Mouse (Mus musculus): Measurements from ENCODE around the gene Mettl25.

Mettl25 gene

GRCm38 (mm10) chr10:105840928-105841888, at the start of gene Mettl25, which contains the start of gene Ccdc59:
TSS of gene Mettl25 (minus strand) at chr10:105841380.
TSS of gene Ccdc59 (plus strand) at chr10:105841067.
- DNase-seq (ENCODE audit: low spot score), result peak; percentile 97

- no peak for DNase-seq (ENCODE audit: low spot score)
Observed at GRCm38 (mm10) chr10:105867312-105867711, 26.1 kb upstream of the Mettl25 start.

- DNase-seq (ENCODE audit: low spot score), result no peak
Observed at GRCm38 (mm10) chr10:105851136-105851535, 10.0 kb upstream of the Mettl25 start.

- no peak for DNase-seq (ENCODE audit: low spot score)
Observed at GRCm38 (mm10) chr10:105850286-105850685, 9.1 kb upstream of the Mettl25 start.

- no peak for DNase-seq (ENCODE audit: low spot score)
Observed at GRCm38 (mm10) chr10:105842574-105842973, 1.4 kb upstream of the Mettl25 start.

- no peak for DNase-seq (ENCODE audit: low spot score)
Observed at GRCm38 (mm10) chr10:105834627-105835228, 6.5 kb downstream of the Mettl25 start.

GRCm38 (mm10) chr10:105806259-105807010, 34.7 kb downstream of the Mettl25 start:
- DNase-seq (ENCODE audit: low spot score), result no peak

- no peak for DNase-seq (ENCODE audit: low spot score)
Observed at GRCm38 (mm10) chr10:105803461-105803860, 37.7 kb downstream of the Mettl25 start.

- DNase-seq (ENCODE audit: low spot score), result no peak
Observed at GRCm38 (mm10) chr10:105802132-105802531, 39.0 kb downstream of the Mettl25 start.

GRCm38 (mm10) chr10:105801147-105801546, 40.0 kb downstream of the Mettl25 start:
- no peak for DNase-seq (ENCODE audit: low spot score)

GRCm38 (mm10) chr10:105797250-105797924, 43.8 kb downstream of the Mettl25 start:
- no peak for DNase-seq (ENCODE audit: low spot score)

- DNase-seq (ENCODE audit: low spot score), result no peak
Observed at GRCm38 (mm10) chr10:105793776-105794552, 47.2 kb downstream of the Mettl25 start.

- no peak for DNase-seq (ENCODE audit: low spot score)
Observed at GRCm38 (mm10) chr10:105788744-105789486, 52.3 kb downstream of the Mettl25 start.

GRCm38 (mm10) chr10:105783766-105784165, 57.4 kb downstream of the Mettl25 start:
- peak; percentile 60 for DNase-seq (ENCODE audit: low spot score)

GRCm38 (mm10) chr10:105774382-105774781, 66.8 kb downstream of the Mettl25 start:
- peak; percentile 72 for DNase-seq (ENCODE audit: low spot score)

GRCm38 (mm10) chr10:105772821-105773302, 68.3 kb downstream of the Mettl25 start:
- no peak for DNase-seq (ENCODE audit: low spot score)

- DNase-seq (ENCODE audit: low spot score), result no peak
Observed at GRCm38 (mm10) chr10:105763959-105764358, 77.2 kb downstream of the Mettl25 start.

GRCm38 (mm10) chr10:105760460-105760859, 80.7 kb downstream of the Mettl25 start:
- DNase-seq (ENCODE audit: low spot score), result no peak

- no peak for DNase-seq (ENCODE audit: low spot score)
Observed at GRCm38 (mm10) chr10:105760046-105760445, 81.1 kb downstream of the Mettl25 start.
